Mouse (Mus musculus) CH12.LX (cell line): Measurements from ENCODE around the gene Smyd3. TPM values are rescaled to one million over a fixed set of nuclear protein-coding genes. Genes with fewer than 3 reads are reported as not detected.

Experiments used
- DNase-seq: peaks from one replicate; pipeline ENCODE4 v3.0.0-alpha.2; 2013; ENCODE audit errors: extremely low read depth
- H3K27ac ChIP-seq: 2 replicates; pipeline ENCODE4 v1.5.1; 2012; ENCODE audit warnings: low read depth, mild to moderate bottlenecking, control low read depth, moderate library complexity; ENCODE audit not compliant: insufficient read depth
- H3K27me3 ChIP-seq: replicated peaks from 2 replicates; pipeline ENCODE3; 2012; ENCODE audit warnings: inconsistent platforms
- H3K36me3 ChIP-seq, 2 experiments: replicated peaks in 1 of 2; 2 replicates each; pipeline versions ENCODE3 to v1.6.1; 2012; ENCODE audit warnings: inconsistent platforms in 1 of 2, low read length in 1 of 2, mild to moderate bottlenecking in 1 of 2, mixed read lengths in 1 of 2, moderate library complexity in 1 of 2; ENCODE audit not compliant: control insufficient read depth in 1 of 2, insufficient read depth in 1 of 2
- H3K4me1 ChIP-seq, 2 experiments: 2 replicates each; pipeline ENCODE4 v1.6.1; 2012; ENCODE audit warnings: inconsistent platforms in 1 of 2, moderate library complexity in 1 of 2; ENCODE audit not compliant: insufficient read depth in 2 of 2, control insufficient read depth in 1 of 2
- H3K4me2 ChIP-seq: 2 replicates; pipeline ENCODE4 v1.6.1; 2012; ENCODE audit warnings: low read depth, mild to moderate bottlenecking, control low read depth; ENCODE audit not compliant: poor library complexity, insufficient read depth, severe bottlenecking
- H3K4me3 ChIP-seq, 3 experiments: fragments of 150-350 bp in 1 of 3; sonication (generic) in 1 of 3; replicated peaks in 1 of 3; 2 replicates each; pipeline versions ENCODE3 to v1.5.1; 2011 to 2012; ENCODE audit warnings: low read depth in 2 of 3, low read length in 2 of 3, mild to moderate bottlenecking in 2 of 3, moderate library complexity in 2 of 3, control low read depth in 1 of 3, improper control_type of control experiment in 1 of 3, inconsistent platforms in 1 of 3, mixed read lengths in 1 of 3; ENCODE audit not compliant: poor library complexity in 1 of 3
- H3K79me2 ChIP-seq: replicated peaks from 2 replicates; pipeline ENCODE4 v1.6.1; 2012; ENCODE audit warnings: mild to moderate bottlenecking, moderate library complexity; ENCODE audit not compliant: control insufficient read depth, poor library complexity, insufficient read depth, severe bottlenecking; ENCODE audit errors: extremely low read depth
- H3K9ac ChIP-seq: 2 replicates; pipeline ENCODE4 v1.6.1; 2012; ENCODE audit warnings: low read depth, mild to moderate bottlenecking, control low read depth, moderate library complexity; ENCODE audit not compliant: insufficient read depth
- H3K9me3 ChIP-seq: replicated peaks from 2 replicates; pipeline ENCODE3; 2012; ENCODE audit warnings: low read length, inconsistent platforms, mixed read lengths
- CHD2 ChIP-seq: IDR thresholded peaks from 2 replicates; pipeline ENCODE4 v1.6.1; 2011; ENCODE audit warnings: low read length, improper control_type of control experiment
- CTCF ChIP-seq, 2 experiments: IDR thresholded peaks in 1 of 2; conservative IDR thresholded peaks in 1 of 2; 2 replicates each; pipeline ENCODE4 v1.5.1; 2011 to 2012; ENCODE audit warnings: low read depth in 2 of 2, low read length in 2 of 2, improper control_type of control experiment in 1 of 2, inconsistent platforms in 1 of 2, mild to moderate bottlenecking in 1 of 2, moderate library complexity in 1 of 2
- EP300 ChIP-seq: IDR thresholded peaks from 2 replicates; pipeline ENCODE4 v1.6.1; 2011; ENCODE audit warnings: low read length, improper control_type of control experiment
- JUND ChIP-seq: conservative IDR thresholded peaks from 2 replicates; pipeline ENCODE4 v1.6.1; 2011; ENCODE audit warnings: low read depth, low read length, improper control_type of control experiment
- KAT2A ChIP-seq: IDR thresholded peaks from 2 replicates; pipeline ENCODE4 v1.6.1; 2012; ENCODE audit warnings: low read length, improper control_type of control experiment, inconsistent platforms; ENCODE audit not compliant: insufficient replicate concordance
- MAX ChIP-seq: IDR thresholded peaks from 2 replicates; pipeline ENCODE4 v1.6.1; 2011; ENCODE audit warnings: low read length, improper control_type of control experiment
- MAZ ChIP-seq: IDR thresholded peaks from 2 replicates; pipeline ENCODE4 v1.6.1; 2012; ENCODE audit warnings: low read depth, mild to moderate bottlenecking, inconsistent platforms, low read length, improper control_type of control experiment, moderate library complexity
- SIN3A ChIP-seq: IDR thresholded peaks from 2 replicates; pipeline ENCODE4 v1.6.1; 2012; ENCODE audit warnings: low read length, improper control_type of control experiment, inconsistent platforms
- TBP ChIP-seq: conservative IDR thresholded peaks from 2 replicates; pipeline ENCODE4 v1.6.1; 2011; ENCODE audit warnings: low read depth, low read length, improper control_type of control experiment
- ZKSCAN1 ChIP-seq: IDR thresholded peaks from 2 replicates; pipeline ENCODE4 v1.6.1; 2012; ENCODE audit warnings: low read depth, inconsistent platforms, low read length, improper control_type of control experiment, borderline replicate concordance
- dilution Hi-C: fragments of 300-500 bp; cut with MboI; formaldehyde crosslinking; loops from 2 replicates; pipeline ENCODE4 v1.14.3; 2020; ENCODE audit warnings: low sequenced_read_pairs; ENCODE audit not compliant: extremely low pct_unique_long_range_greater_than_20kb, extremely low pct_ligation_motif_present
- in situ Hi-C: fragments of 300-500 bp; cut with MboI; formaldehyde crosslinking; loops from 3 replicates; pipeline ENCODE4 v1.14.3; 2019; ENCODE audit warnings: low sequenced_read_pairs, low pct_ligation_motif_present, low pct_unique_long_range_greater_than_20kb, mixed read lengths
- polyA plus RNA-seq: library from polyadenylated mRNA; unstranded; fragments of >175 nt; gene quantifications from 2 replicates; pipeline ENCODE4 v1.2.1, GENCODE M21; 2012; ENCODE audit warnings: low read depth; ENCODE audit not compliant: insufficient read length
- total RNA-seq, 2 experiments: library from RNA; depleted of rRNA; stranded (reverse); fragments of 300-350 nt in 1 of 2; fragments of >200 nt in 1 of 2; gene quantifications; 2 replicates each; pipeline ENCODE4 v1.2.3; 2012 to 2014

Smyd3 gene
- total and polyA plus RNA-seq, 3 experiments, result 11.4 to 12.5 (median 11.8) TPM

GRCm38 (mm10) chr1:179231777-179232661 lies 285.8 kb downstream of the Smyd3 start (continued):
- no peak for TF ChIP-seq MAX
- no peak for TF ChIP-seq ZKSCAN1
- no peak for TF ChIP-seq MAZ
- TF ChIP-seq TBP, result no peak
- TF ChIP-seq EP300, result no peak

GRCm38 (mm10) chr1:179229515-179229914 lies 288.3 kb downstream of the Smyd3 start:
- no peaks in the 10 kb centered on the region for H3K79me2 ChIP-seq
- no peaks in the 10 kb centered on the region for H3K9me3 ChIP-seq
- no peak overlapping the region for H3K4me2 ChIP-seq
- in situ Hi-C loops, result no loop called here
- no peak overlapping the region for H3K27ac ChIP-seq
- peaks cover 0 to 28% of the 10 kb centered on the region in 2 experiments; a peak in 2 of 4 replicates for H3K4me1 ChIP-seq
- H3K36me3 ChIP-seq, result no peaks in the 10 kb centered on the region
- DNase-seq, result peak; percentile 52
- H3K27me3 ChIP-seq, result no peaks in the 10 kb centered on the region
- dilution Hi-C loops, result no loop called here
- H3K9ac ChIP-seq, result no peak overlapping the region
- no peak for TF ChIP-seq MAZ
- peak; percentile 76; the same call in 1 of the 2 replicates for TF ChIP-seq CHD2
- no peak for TF ChIP-seq JUND
- H3K4me3 ChIP-seq, result no peak overlapping the region

GRCm38 (mm10) chr1:179220290-179220689 lies 297.6 kb downstream of the Smyd3 start:
- dilution Hi-C loops, result no loop called here
- no peak overlapping the region for H3K27ac ChIP-seq
- no peak for DNase-seq
- TF ChIP-seq SIN3A, result no peak
- TF ChIP-seq CTCF (conservative IDR thresholded peaks at IDR 0.05 in 1 of 2, IDR thresholded peaks at IDR 0.05 in 1 of 2; ENCODE audit: low read depth in 2 of 2, low read length in 2 of 2), result peak in 1 of 2 experiments; percentile 20; a peak in 1 of 4 replicates
- TF ChIP-seq, all 38 proteins: peak for 1
- in situ Hi-C loops, result no loop called here
- H3K36me3 ChIP-seq, result no peaks in the 10 kb centered on the region
- H3K4me3 ChIP-seq, result no peak overlapping the region
- no peak overlapping the region for H3K9ac ChIP-seq
- H3K79me2 ChIP-seq, result no peaks in the 10 kb centered on the region
- H3K4me1 ChIP-seq, result peaks cover 0 to 9% of the 10 kb centered on the region in 2 experiments; a peak in 2 of 4 replicates
- no peak overlapping the region for H3K4me2 ChIP-seq
- no peaks in the 10 kb centered on the region for H3K9me3 ChIP-seq
- H3K27me3 ChIP-seq, result no peaks in the 10 kb centered on the region

GRCm38 (mm10) chr1:179218061-179218460 lies 299.8 kb downstream of the Smyd3 start:
- Histone ChIP-seq H3K4me2 (no peak overlapping the region), H3K27ac (no peak overlapping the region), H3K9me3 (no peaks in the 10 kb centered on the region), H3K36me3 (no peaks in the 10 kb centered on the region), H3K27me3 (no peaks in the 10 kb centered on the region)
- in situ Hi-C loops, result no loop called here
- dilution Hi-C loops, result no loop called here
- no peak for TF ChIP-seq KAT2A
- TF ChIP-seq, all 38 proteins: peak for 0
- Histone ChIP-seq H3K79me2 (no peaks in the 10 kb centered on the region), H3K4me3 (no peak overlapping the region), H3K9ac (no peak overlapping the region), H3K4me1 (peaks cover 2 to 9% of the 10 kb centered on the region in 2 experiments; a peak in 2 of 4 replicates)
- DNase-seq, result no peak
